Mouse (Mus musculus): ENCODE results near the gene Supt4a. TPM values are rescaled to one million over a fixed set of nuclear protein-coding genes. Genes with fewer than 3 reads are reported as not detected.

The Supt4a gene
- polyA plus RNA-seq, 1 experiment from 2014 or later = 151 TPM

GRCm38 (mm10) chr11:87779392-87779791, 42.0 kb downstream of the Supt4a start:
- Histone ChIP-seq H3K9me3 (ENCODE audit: control insufficient read depth, low read depth, low read length) (no peaks in the 10 kb centered on the region), H3K4me1 (ENCODE audit: control insufficient read depth, insufficient read depth, low read length) (peaks cover 6% of the 10 kb centered on the region), H3K9ac (replicated peaks; ENCODE audit: low read depth, low read length) (no peak overlapping the region), H3K27me3 (ENCODE audit: control insufficient read depth, insufficient read depth, low read length) (no peaks in the 10 kb centered on the region), H3K4me3 (ENCODE audit: low read depth, low read length) (no peak overlapping the region), H3K36me3 (ENCODE audit: control insufficient read depth, insufficient read depth, low read length) (no peaks in the 10 kb centered on the region), H3K27ac (ENCODE audit: low read length) (no peak overlapping the region), H3K4me2 (replicated peaks; ENCODE audit: low read depth, low read length) (no peak overlapping the region)
- WGBS = 76% methylated on average over 4 of the region's 4 CpGs
- no peak for ATAC-seq (ENCODE audit: insufficient number of reproducible peaks, insufficient read depth, low FRiP score, low read depth)

GRCm38 (mm10) chr11:87780130-87780529, 42.8 kb downstream of the Supt4a start:
- H3K4me3 ChIP-seq (ENCODE audit: low read depth, low read length) = no peak overlapping the region
- H3K4me1 ChIP-seq (ENCODE audit: control insufficient read depth, insufficient read depth, low read length) = peaks cover 6% of the 10 kb centered on the region
- 77% methylated on average over 8 of the region's 8 CpGs for WGBS
- no peaks in the 10 kb centered on the region for H3K9me3 ChIP-seq (ENCODE audit: control insufficient read depth, low read depth, low read length)
- H3K27me3 ChIP-seq (ENCODE audit: control insufficient read depth, insufficient read depth, low read length) = no peaks in the 10 kb centered on the region
- no peak overlapping the region for H3K9ac ChIP-seq (replicated peaks; ENCODE audit: low read depth, low read length)
- no peak overlapping the region for H3K27ac ChIP-seq (ENCODE audit: low read length)
- H3K36me3 ChIP-seq (ENCODE audit: control insufficient read depth, insufficient read depth, low read length) = no peaks in the 10 kb centered on the region
- no peak for ATAC-seq (ENCODE audit: insufficient number of reproducible peaks, insufficient read depth, low FRiP score, low read depth)
- H3K4me2 ChIP-seq (replicated peaks; ENCODE audit: low read depth, low read length) = no peak overlapping the region

- WGBS = 85% methylated on average over 6 of the region's 6 CpGs
- no peak for ATAC-seq (ENCODE audit: insufficient number of reproducible peaks, insufficient read depth, low FRiP score, low read depth)
These were observed 52.7 kb downstream of the Supt4a start for GRCm38 (mm10) chr11:87790088-87790487.

More at GRCm38 (mm10) chr11:87790088-87790487, 52.7 kb downstream of the Supt4a start:
- Histone ChIP-seq H3K9ac (replicated peaks; ENCODE audit: low read depth, low read length) (no peak overlapping the region), H3K27ac (ENCODE audit: low read length) (no peak overlapping the region), H3K27me3 (ENCODE audit: control insufficient read depth, insufficient read depth, low read length) (no peaks in the 10 kb centered on the region), H3K4me1 (ENCODE audit: control insufficient read depth, insufficient read depth, low read length) (no peaks in the 10 kb centered on the region), H3K36me3 (ENCODE audit: control insufficient read depth, insufficient read depth, low read length) (no peaks in the 10 kb centered on the region), H3K4me3 (ENCODE audit: low read depth, low read length) (no peak overlapping the region), H3K4me2 (replicated peaks; ENCODE audit: low read depth, low read length) (no peak overlapping the region), H3K9me3 (ENCODE audit: control insufficient read depth, low read depth, low read length) (no peaks in the 10 kb centered on the region)

MicroRNA genes within 50 kb of the gene (microRNA counts, 519-probe panel; counts per million panel counts)
- microRNA mmu-miR-142-3p (3,586 counts per million, percentile 71 among the panel's probes with 10 or more counts), microRNA mmu-miR-142-5p (3,839 counts per million, percentile 76 among the panel's probes with 10 or more counts)

Small RNAs within 50 kb of the gene (microRNA-seq; reads per million reads assigned to microRNA genes)
- gene Mir142 = not detected
- gene Mir142b = not detected

Other genes with a start within 250 kb of the Supt4a start
- not detected in 2 replicates for gene Gm11492, start 170.9 kb upstream of the Supt4a start, polyA plus RNA-seq (2014; fragmentation: Nextera tagmentation; extraction: Ambion mirVana)
- 15.7 and 15.8 TPM in 2 replicates for gene Sept4, start 168.6 kb upstream of the Supt4a start, polyA plus RNA-seq (2014; fragmentation: Nextera tagmentation; extraction: Ambion mirVana)
- 30.5 and 32.0 TPM in 2 replicates for gene Mtmr4, start 145.4 kb upstream of the Supt4a start, polyA plus RNA-seq (2014; fragmentation: Nextera tagmentation; extraction: Ambion mirVana)
- 0.21 and 0.41 TPM in 2 replicates for gene Hsf5, start 120.4 kb upstream of the Supt4a start, polyA plus RNA-seq (2014; fragmentation: Nextera tagmentation; extraction: Ambion mirVana)
- gene Rnf43, start 74.8 kb upstream of the Supt4a start, polyA plus RNA-seq (2014; fragmentation: Nextera tagmentation; extraction: Ambion mirVana) = 19.7 and 20.2 TPM in 2 replicates
- gene Tspoap1, start 23.0 kb downstream of the Supt4a start, polyA plus RNA-seq (2014; fragmentation: Nextera tagmentation; extraction: Ambion mirVana) = 3.1 TPM in 2 replicates
- 2.5 and 5.0 TPM in 2 replicates for gene Mpo, start 56.0 kb downstream of the Supt4a start, polyA plus RNA-seq (2014; fragmentation: Nextera tagmentation; extraction: Ambion mirVana)
- 0.14 and 0.25 TPM in 2 replicates for gene Lpo, start 90.7 kb downstream of the Supt4a start, polyA plus RNA-seq (2014; fragmentation: Nextera tagmentation; extraction: Ambion mirVana)
- gene Mks1, start 115.7 kb downstream of the Supt4a start, polyA plus RNA-seq (2014; fragmentation: Nextera tagmentation; extraction: Ambion mirVana) = 14.6 and 14.7 TPM in 2 replicates
- 0.25 and 0.32 TPM in 2 replicates for gene Epx, start 138.0 kb downstream of the Supt4a start, polyA plus RNA-seq (2014; fragmentation: Nextera tagmentation; extraction: Ambion mirVana)
- not detected in 2 replicates for gene Olfr462, start 154.7 kb downstream of the Supt4a start, polyA plus RNA-seq (2014; fragmentation: Nextera tagmentation; extraction: Ambion mirVana)
- not detected in 2 replicates for gene Olfr463, start 159.8 kb downstream of the Supt4a start, polyA plus RNA-seq (2014; fragmentation: Nextera tagmentation; extraction: Ambion mirVana)
- not detected in 2 replicates for gene Olfr464, start 183.4 kb downstream of the Supt4a start, polyA plus RNA-seq (2014; fragmentation: Nextera tagmentation; extraction: Ambion mirVana)
- 14.2 and 16.7 TPM in 2 replicates for gene Dynll2, start 250.0 kb downstream of the Supt4a start, polyA plus RNA-seq (2014; fragmentation: Nextera tagmentation; extraction: Ambion mirVana)